13 mouse cellular contexts compared by ENCODE assay signal in the genomic region with DNA sequence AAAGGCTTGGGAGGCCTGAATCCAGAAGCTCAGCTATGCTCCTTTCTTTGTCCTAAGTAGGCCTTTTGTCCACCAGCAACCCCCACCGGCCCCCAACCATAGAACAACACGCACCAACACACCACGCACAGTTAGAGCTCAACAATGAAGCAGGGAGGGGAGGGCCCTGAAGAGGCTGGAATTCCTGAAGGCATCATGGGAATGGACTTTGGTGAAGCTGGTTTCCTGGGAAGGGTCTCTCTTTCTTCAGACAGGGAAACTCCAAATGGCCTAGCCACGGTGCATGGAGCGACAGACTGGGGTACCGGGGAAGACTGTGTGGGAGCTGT.
DNase-seq lines count a peak whose midpoint lies in the region; ATAC-seq lines count a peak whose summit lies in the region.
"Had no signal": no experiment of that assay in that cellular context is flagged by ENCODE, and none has a peak within 500 bp of the region (broad histone marks: within the 10 kb centered on the region; RNA-seq: fewer than 3 reads in every experiment).

No protein-coding gene starts in this region.

- H3K4me1 ChIP-seq in forebrain, embryonic 16.5 days (replicated peaks; ENCODE audit: control insufficient read depth, insufficient read depth, low read length): peaks cover 56% of the 10 kb centered on the region
- H3K4me1 ChIP-seq in midbrain, embryonic 11.5 days (ENCODE audit: control insufficient read depth, insufficient read depth, low read length): peaks cover 52% of the 10 kb centered on the region

- peak; percentile 67 for DNase-seq in retina, postnatal 1 day
- DNase-seq in retina, embryonic 14.5 days (ENCODE audit: low spot score): no peak
- DNase-seq in midbrain, embryonic 11.5 days (ENCODE audit: low spot score, missing footprints): peak; percentile 90
- DNase-seq in cerebellum, postnatal 25 days: no peak
- DNase-seq in MN1 (ENCODE audit: low spot score): no peak
- no peak for DNase-seq in yolk sac, embryonic 10.5 days (ENCODE audit: low spot score)
- DNase-seq: cerebellum, adult 11-12 months; thymus, postnatal 25 days had no signal

- H3K9ac ChIP-seq in forebrain, embryonic 16.5 days (replicated peaks; ENCODE audit: low read depth, low read length): no peak overlapping the region; the same call in 1 of the 2 replicates
- peak overlapping the region; percentile 40; the same call in 1 of the 2 replicates for H3K9ac ChIP-seq in midbrain, embryonic 11.5 days (ENCODE audit: low read length)
- H3K9ac ChIP-seq: embryonic facial prominence, embryonic 15.5 days; liver, embryonic 12.5 days had no signal

- no peak for ATAC-seq in forebrain, embryonic 16.5 days
- ATAC-seq in midbrain, embryonic 11.5 days (ENCODE audit: low FRiP score): peak; percentile 39
- ATAC-seq: liver, embryonic 12.5 days; lung, postnatal 0 days had no signal

- H3K4me2 ChIP-seq in forebrain, embryonic 16.5 days (ENCODE audit: low read length): no peak overlapping the region; the same call in 1 of the 2 replicates
- peak overlapping the region; percentile 1 for H3K4me2 ChIP-seq in midbrain, embryonic 11.5 days
- H3K4me2 ChIP-seq: embryonic facial prominence, embryonic 15.5 days; liver, embryonic 12.5 days had no signal

- no peak overlapping the region for H3K4me3 ChIP-seq in forebrain, embryonic 16.5 days (replicated peaks; ENCODE audit: low read length)
- no peak overlapping the region for H3K4me3 ChIP-seq in midbrain, embryonic 11.5 days (ENCODE audit: low read depth, low read length)
- H3K4me3 ChIP-seq: embryonic facial prominence, embryonic 15.5 days; liver, embryonic 12.5 days had no signal

- no peaks in the 10 kb centered on the region for H3K9me3 ChIP-seq in forebrain, embryonic 16.5 days (ENCODE audit: control insufficient read depth, low read length)
- no peaks in the 10 kb centered on the region for H3K9me3 ChIP-seq in midbrain, embryonic 11.5 days (ENCODE audit: control insufficient read depth, low read length)
- H3K9me3 ChIP-seq: embryonic facial prominence, embryonic 15.5 days; liver, embryonic 12.5 days had no signal

- H3K27me3 ChIP-seq in forebrain, embryonic 16.5 days (replicated peaks; ENCODE audit: control insufficient read depth, insufficient read depth, low read length): no peaks in the 10 kb centered on the region
- peaks cover 25% of the 10 kb centered on the region for H3K27me3 ChIP-seq in midbrain, embryonic 11.5 days (ENCODE audit: control insufficient read depth, insufficient read depth, low read length)

- H3K36me3 ChIP-seq in forebrain, embryonic 16.5 days (ENCODE audit: control insufficient read depth, insufficient read depth): 0 out of 2 replicates have a peak, but pooled peaks cover 2% of the 10 kb centered on the region
- peaks cover 3% of the 10 kb centered on the region; the same call in 1 of the 2 replicates for H3K36me3 ChIP-seq in midbrain, embryonic 11.5 days (ENCODE audit: control insufficient read depth, insufficient read depth, low read length)

- peak overlapping the region; percentile 75 for H3K27ac ChIP-seq in forebrain, embryonic 16.5 days (ENCODE audit: low read length)
- H3K27ac ChIP-seq in midbrain, embryonic 11.5 days (ENCODE audit: low read depth, low read length): no peak overlapping the region; the same call in none of the 2 replicates
- H3K27ac ChIP-seq: embryonic facial prominence, embryonic 15.5 days; liver, embryonic 12.5 days; stomach, postnatal 0 days had no signal

- WGBS in forebrain, embryonic 16.5 days: 17% methylated on average over 6 of the region's 6 CpGs
- WGBS in midbrain, embryonic 11.5 days: 11% methylated on average over 6 of the region's 6 CpGs

Comparison
In these comparisons a context has a peak if more than half of its experiments do, and no peak if none do; other contexts are left out.
1. DNase-seq: peak in retina, postnatal 1 day (single experiment) and midbrain, embryonic 11.5 days (single experiment); none in retina, embryonic 14.5 days (single experiment), cerebellum, postnatal 25 days (0 of 2), MN1 (single experiment) and yolk sac, embryonic 10.5 days (single experiment).